Mouse (Mus musculus) naive thymus-derived CD4-positive, alpha-beta T cell, adult 2 months (primary cell): ENCODE measurements around the gene Prdx1.
"Not testable (repeated sequence)": the region's sequence is repeated elsewhere in the genome, so short reads cannot be mapped to it uniquely, and the experiment has no call there.

Experiments used
- DNase-seq: peaks from one replicate; pipeline ENCODE4 v3.0.0-alpha.2; 2011; ENCODE audit warnings: low read depth

The Prdx1 gene

DNA sequence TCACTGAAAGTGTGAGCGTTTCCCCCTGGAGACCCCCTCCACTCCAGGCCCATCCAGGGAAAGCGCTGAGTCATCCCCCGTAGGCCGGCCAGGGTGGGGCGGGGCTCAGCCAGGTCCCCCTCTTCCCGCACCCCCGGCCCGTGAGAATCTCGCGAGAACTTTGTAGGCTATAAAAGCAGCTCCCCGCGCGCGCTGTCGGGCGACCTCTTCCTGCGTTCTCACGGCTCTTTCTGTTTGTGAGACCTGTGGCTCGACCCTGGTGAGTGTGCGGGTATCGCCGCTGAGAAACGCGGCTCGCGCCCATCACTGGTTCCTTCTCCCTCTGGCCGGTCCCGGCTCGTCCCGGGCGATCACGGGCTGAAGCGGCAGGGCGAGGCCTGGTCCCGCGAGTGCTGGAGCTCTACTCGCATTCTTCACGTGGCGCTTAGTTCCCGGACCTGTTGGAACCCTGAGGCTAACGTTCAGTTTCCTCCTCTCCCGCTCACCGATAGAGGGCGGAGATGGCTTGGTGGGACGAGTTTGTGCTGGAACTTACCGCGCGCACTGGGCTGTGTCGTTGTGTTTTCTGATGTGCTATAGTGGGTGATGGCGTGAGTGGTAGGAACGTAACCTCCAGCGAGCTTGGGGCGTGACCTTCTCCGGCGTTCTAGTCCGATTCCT, at the start of gene Prdx1:
Gene Prdx1, plus strand, starts transcription at position 143 of the 660 bp plus-strand sequence.
- peak; percentile 96 for DNase-seq

DNA sequence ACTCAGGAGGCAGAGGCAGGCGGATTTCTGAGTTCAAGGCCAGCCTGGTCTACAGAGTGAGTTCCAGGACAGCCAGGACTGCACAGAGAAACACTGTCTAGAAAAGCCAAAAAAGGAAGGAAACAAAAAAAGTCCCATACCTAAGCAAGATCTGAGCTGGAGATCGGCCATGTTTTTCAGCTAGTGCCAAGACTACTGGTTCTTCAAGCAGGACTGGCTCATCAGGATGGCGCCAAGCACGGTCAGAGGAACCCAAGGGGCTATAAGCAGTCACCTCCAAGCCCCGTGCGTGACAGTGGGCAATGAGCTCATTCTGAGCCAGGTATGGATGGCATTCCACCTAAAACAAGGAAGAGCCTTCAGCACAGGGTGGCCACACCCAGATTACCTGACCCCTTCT, 46.5 kb upstream of the Prdx1 start:
- DNase-seq = no peak

- DNase-seq = no peak
Measured at GRCm38 (mm10) chr4:116642071-116642470, 43.3 kb upstream of the Prdx1 start.

DNA sequence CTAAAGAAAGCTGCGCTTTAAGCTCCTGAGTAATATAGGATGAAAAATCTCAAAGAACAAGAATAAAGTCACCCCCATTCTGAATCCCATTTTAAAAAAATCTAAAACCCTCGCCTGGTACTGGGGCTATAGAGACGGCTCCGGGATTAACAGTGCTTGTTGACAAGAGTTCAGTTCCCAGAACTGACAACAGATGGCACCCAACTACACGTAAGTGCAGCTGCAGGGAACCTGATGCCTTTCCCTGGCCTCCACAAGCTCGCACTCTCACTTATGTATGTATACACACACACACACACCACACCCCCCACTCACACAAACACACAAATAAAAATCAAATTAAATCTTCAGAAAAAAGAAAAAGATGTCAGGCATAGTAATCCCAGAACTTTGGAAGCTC, 41.0 kb upstream of the Prdx1 start:
- DNase-seq = peak; percentile 56

DNA sequence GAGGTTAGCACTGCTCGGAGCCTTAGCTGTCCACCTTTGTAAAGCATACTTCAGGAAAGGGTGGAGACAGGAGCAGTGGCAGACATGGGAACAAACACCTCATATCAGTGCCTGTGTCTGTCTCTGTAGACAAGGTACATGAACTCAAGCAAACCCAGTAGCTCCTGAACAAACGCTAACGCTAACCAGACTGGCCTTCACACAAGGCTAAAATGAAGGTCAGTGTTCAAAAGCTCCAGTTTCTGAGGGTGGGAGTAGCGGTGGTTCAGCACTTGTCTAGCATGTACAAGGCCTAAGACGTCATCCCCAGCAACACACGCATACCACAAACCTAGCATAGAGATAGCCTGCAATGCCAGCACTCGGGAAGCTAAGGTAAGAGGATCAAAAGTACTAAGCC, 39.7 kb upstream of the Prdx1 start:
- DNase-seq = no peak

GRCm38 (mm10) chr4:116649411-116649810, 35.9 kb upstream of the Prdx1 start:
- no peak for DNase-seq

DNA sequence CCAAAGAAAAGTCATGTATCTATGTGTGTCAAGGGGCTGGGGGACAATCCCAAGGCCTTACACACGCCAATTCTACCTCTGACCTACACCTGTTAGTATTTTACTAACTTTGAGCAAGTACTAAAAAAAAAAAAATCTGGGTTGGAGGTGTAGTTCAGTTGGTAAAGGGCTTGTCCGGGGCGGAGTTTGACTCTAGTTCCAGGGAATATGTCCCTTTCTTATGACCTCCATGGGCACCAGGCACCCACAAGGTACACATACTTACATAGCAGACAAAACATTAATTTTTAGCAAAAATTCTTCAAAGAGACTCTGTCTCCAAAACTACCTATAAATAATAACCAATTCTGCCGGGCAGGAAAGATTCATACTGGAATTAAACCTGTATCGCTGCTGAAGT, 35.0 kb upstream of the Prdx1 start:
- DNase-seq = no peak

DNA sequence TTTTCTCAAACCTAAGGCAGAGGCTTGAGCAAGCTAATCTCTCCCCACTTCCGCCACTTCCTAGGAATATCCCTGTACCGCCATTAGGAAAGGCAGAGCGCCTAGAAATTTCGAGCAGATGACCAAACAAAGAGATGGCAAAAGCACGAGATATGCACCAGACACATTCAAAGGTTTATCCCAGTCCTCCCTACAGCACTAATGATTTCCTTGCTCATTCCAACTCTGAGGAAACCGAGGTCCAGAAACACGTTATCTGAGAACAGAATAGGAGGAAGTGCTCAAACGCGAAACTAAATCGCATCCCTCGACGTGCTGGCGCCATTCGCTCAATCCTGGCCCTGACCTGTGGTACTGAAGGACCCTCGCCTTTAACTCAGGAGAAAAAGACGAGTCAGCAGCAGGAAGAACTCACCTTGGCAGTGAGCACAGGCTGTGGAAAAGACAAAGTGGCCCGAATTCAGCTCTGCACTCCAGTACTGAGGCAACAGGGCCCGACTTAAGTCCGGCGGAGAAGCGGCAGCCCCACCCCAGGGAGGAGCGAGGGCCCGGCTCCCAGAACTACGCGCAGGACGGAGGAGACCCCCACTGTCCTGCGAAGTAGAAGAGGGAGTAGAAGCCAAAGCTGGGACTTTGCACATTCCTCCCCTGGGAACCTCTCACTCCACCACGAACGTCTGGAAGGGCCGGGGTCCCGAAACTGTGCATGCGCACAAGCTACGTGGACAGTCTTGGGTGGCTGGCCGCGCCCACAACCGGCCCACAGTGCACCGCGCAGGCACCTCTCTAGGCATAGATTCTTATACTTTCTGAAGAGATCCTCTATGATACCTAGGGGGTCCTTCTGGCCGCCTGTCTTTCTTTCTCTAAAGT, 34.2 kb upstream of the Prdx1 start, which contains the start of gene Akr1a1:
Gene Akr1a1, minus strand, starts transcription at position 757 of the 873 bp plus-strand sequence.
- DNase-seq = peak; percentile 81

DNA sequence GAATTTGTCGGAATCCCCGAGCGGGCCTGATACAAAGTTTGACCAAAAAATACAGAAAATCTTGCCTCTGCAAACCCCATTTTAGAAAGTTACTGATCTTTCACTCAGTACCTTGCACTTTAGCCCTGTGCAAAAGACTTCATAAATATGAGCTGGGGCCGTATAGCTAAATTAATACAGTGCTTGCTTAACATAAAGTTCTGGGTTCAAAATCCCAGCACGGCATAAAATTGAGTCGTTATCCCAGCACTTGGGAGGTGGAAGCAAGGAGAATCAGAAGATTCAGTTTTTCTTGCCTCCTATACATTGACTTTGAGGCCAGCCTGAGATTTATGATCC, 33.6 kb upstream of the Prdx1 start:
- DNase-seq = no peak

DNA sequence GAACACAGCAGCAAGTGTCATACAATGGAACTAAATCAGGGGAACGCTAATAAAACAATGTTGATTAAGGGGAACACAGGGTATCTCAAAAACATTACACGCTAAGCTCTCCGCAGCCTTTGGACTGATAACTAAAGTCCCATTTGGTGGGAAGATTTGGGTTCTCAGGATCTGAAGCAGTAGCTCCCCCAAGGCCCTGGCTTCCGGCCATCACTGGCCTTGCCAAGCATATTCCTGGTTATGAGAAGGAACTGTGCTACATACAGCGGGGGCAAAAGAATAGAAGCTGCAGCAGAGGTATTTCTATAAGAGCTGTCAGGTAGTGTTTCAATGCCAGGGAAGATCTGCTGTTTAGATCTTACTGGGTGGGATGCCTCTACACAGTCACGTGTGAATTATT, 32.1 kb upstream of the Prdx1 start:
- no peak for DNase-seq

GRCm38 (mm10) chr4:116655100-116655499, 30.2 kb upstream of the Prdx1 start:
- DNase-seq = no peak

DNA sequence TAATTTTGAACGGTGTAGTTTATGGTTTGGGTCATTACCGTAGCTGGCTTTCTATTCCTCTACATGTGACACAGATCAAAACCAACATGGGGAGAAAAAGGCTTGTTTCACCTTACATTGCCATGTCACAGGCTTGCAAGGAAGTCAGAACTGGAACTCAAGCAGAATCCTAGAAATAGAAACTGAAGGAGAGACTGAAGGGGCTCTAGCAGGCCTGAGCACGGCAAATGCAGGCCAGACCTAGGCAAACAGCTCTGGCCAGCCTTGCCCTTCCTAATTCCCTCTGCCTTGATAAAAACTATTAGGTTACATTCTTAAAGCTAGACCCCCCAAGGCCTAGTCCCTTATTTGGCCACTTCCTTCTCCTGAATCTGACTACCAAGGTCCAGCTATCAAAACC, 29.7 kb upstream of the Prdx1 start:
- no peak for DNase-seq

DNA sequence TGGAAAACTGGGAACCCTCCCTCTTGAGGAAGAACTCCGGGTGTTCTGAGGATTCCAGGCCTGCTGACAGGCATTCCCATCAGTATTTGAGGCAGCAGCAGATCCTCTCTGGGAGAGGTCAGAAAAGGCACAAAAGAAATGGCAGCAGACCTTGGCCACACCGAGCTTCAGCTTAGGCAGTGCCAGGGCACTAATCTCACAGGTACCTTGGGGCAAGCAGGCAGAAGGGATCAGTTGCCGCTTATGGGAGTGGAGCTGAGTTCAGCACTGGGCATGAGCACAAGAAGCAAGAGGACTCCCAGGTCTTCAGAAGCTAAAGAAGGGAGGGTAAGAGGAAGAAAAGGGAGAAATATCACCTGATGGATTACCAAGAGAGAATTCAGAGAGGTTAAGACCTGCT, 27.4 kb upstream of the Prdx1 start:
- no peak for DNase-seq

- DNase-seq = no peak
Measured at GRCm38 (mm10) chr4:116659474-116659873, 25.9 kb upstream of the Prdx1 start.

DNA sequence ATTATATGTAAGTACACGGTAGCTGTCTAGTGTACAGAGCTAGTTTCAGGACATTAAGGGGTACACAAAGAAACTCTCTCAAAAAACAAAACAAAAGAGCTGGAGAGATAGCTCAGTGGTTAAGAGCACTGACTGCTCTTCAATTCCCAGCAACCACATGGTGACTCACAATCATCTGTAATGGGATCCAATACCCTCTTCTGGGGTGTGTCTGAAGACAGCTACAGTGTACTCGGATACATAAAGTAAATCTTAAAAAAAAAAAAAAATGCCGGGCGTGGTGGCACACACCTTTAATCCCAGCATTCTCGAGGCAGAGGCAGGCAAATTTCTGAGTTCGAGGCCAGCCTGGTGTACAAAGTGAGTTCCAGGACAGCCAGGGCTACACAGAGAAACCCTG, 25.4 kb upstream of the Prdx1 start:
- DNase-seq = not testable (repeated sequence)

GRCm38 (mm10) chr4:116660829-116661228, 24.5 kb upstream of the Prdx1 start:
- no peak for DNase-seq

DNA sequence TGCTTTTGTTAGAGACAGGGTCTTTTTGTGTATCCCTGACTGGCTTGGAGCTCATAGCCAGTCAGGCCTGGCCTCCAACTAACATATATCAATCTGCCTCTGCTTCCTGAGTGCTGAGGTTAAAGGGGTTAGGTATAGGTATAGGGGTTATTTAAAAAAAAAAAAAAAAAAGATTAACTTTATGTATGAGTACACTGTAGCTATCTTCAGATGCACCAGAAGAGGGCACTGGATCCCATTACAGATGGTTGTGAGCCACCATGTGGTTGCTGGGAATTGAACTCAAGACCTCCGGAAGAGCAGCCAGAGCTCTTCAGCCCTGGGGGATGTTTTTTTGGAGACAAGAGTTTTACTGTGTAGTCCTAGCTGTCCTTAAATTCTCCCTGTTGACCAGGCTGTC, 23.3 kb upstream of the Prdx1 start:
- DNase-seq = no peak

- DNase-seq = no peak
Measured at GRCm38 (mm10) chr4:116666625-116667024, 18.7 kb upstream of the Prdx1 start.

DNA sequence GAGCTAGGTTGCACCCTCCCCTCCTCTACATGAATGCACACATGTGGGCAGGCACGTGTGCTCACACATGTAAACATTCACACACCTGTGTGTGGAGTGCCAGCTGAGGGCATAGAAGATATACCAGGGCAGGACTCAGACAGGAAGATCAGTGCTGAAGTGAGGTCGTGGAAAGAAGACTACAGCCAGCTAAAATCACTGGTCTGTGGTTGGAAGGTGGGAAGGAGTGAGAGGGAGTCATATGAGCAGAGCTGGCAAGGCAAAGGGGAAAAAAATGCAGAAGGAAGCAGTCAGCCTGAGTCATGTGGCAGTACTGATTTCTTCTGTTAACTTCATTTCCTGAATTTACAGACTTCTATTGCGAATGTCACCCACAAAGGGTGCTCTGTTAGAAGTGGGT, 17.2 kb upstream of the Prdx1 start:
- no peak for DNase-seq

GRCm38 (mm10) chr4:116669291-116669690, 16.1 kb upstream of the Prdx1 start:
- DNase-seq = no peak

DNA sequence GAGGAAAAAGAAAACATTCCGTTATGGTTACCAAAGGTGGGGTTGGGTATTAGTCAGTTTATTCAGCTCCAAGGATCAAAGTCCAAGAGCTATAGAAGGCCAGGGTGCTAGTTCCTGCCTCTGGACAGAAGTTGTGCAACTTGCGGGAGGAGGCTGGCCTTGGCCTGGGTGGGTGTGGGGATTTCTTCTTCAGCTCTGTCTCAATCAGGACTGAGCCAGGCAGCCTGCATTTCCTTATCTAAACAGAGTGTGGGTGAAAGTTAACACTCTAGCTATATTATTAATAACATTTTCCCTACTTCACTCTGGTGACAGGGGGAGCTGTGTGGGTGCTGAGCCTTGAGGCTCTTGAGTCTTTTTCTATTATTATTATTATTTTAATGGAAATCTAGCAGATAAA, 12.6 kb upstream of the Prdx1 start:
- no peak for DNase-seq

GRCm38 (mm10) chr4:116674761-116675160, 10.6 kb upstream of the Prdx1 start:
- DNase-seq = not testable (repeated sequence)

DNA sequence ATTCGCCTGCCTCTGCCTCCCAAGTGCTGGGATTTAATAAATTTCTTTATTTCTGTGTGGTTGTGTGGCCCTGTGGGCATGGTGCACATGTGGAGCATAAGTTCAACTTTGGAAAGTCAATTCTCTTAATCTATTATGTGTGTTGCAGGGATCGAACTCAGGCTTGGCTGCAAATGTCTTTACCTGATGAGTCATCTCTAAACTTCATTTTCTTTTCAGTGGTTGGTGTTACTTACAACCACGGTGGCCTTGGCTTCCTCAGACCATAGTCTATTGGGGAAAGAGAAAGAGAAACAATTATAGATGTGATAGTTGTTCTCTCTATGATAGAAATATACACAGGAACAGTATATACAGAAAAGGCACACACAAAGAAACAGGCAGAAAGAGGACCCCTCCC, 9.3 kb upstream of the Prdx1 start:
- DNase-seq = no peak

- DNase-seq = no peak
Measured at GRCm38 (mm10) chr4:116677808-116678207, 7.5 kb upstream of the Prdx1 start.
